Mouse (Mus musculus): Measurements from ENCODE around the gene Tns1.

DNA sequence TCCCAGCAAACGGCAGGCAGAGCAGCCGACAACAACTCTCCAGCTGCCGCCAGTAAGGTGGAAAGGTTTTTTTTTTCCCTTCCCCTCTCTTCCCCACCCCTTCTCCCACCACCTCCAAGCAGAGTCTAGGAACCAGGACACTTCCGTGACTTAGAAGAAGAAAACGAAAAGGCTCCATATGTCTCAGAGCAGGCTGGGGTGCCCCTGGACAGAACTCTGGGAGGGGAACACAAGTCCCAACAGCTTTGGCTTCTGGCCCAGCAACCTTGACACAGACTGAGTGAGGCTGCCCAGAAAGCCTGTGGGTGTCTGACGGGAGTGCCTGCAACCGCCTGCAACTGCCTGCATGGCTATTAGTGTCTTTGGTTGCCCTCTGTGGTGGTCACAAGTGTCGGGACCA lies 160.6 kb downstream of the Tns1 start:
- TF ChIP-seq CTCF (IDR thresholded peaks at IDR 0.05; ENCODE audit: control insufficient read depth, insufficient read depth, insufficient read length) (no peak), MYOD1 (IDR thresholded peaks at IDR 0.05; ENCODE audit: control insufficient read depth, insufficient read length, low read depth) (no peak), MYOG (IDR thresholded peaks at IDR 0.05; ENCODE audit: control insufficient read depth, extremely low read depth, insufficient read length) (no peak), USF1 (IDR thresholded peaks at IDR 0.05; ENCODE audit: low read depth) (no peak), MAX (IDR thresholded peaks at IDR 0.05) (no peak), FOSL1 (IDR thresholded peaks at IDR 0.05; ENCODE audit: insufficient read depth, low read length, poor library complexity, severe bottlenecking) (no peak), CEBPB (IDR thresholded peaks at IDR 0.05; ENCODE audit: low read depth) (no peak)

Measured in C2C12 (cell line).